Mouse (Mus musculus) intestine, embryonic 15.5 days (tissue): ENCODE measurements around the gene Tomm5. TPM values are rescaled to one million over a fixed set of nuclear protein-coding genes. Genes with fewer than 3 reads are reported as not detected.
"Not testable (repeated sequence)": the region's sequence is repeated elsewhere in the genome, so short reads cannot be mapped to it uniquely, and the experiment has no call there.

ENCODE experiments used
- ATAC-seq: fragments of 200-750 bp; cut with Nextera tagmentation; 2 replicates; pipeline ENCODE4 v1.8.0; 2017; ENCODE audit warnings: moderate TSS enrichment, moderate library complexity
- H3K27ac ChIP-seq: fragments of 300-500 bp; sonication (generic); 2 replicates; pipeline ENCODE4 v1.5.1; 2015; ENCODE audit warnings: mild to moderate bottlenecking, inconsistent platforms
- H3K27me3 ChIP-seq: fragments of 300-500 bp; sonication (generic); replicated peaks from 2 replicates; pipeline ENCODE4 v1.6.1; 2015; ENCODE audit warnings: inconsistent platforms
- H3K36me3 ChIP-seq: fragments of 300-500 bp; sonication (generic); 2 replicates; pipeline ENCODE4 v1.6.1; 2015; ENCODE audit warnings: inconsistent platforms
- H3K4me1 ChIP-seq: fragments of 300-500 bp; sonication (generic); replicated peaks from 2 replicates; pipeline ENCODE4 v1.6.1; 2015; ENCODE audit warnings: inconsistent platforms
- H3K4me2 ChIP-seq: fragments of 300-500 bp; sonication (generic); replicated peaks from 2 replicates; pipeline ENCODE4 v1.6.1; 2015; ENCODE audit warnings: mild to moderate bottlenecking, inconsistent platforms
- H3K4me3 ChIP-seq: fragments of 300-500 bp; sonication (generic); replicated peaks from 2 replicates; pipeline ENCODE4 v1.5.1; 2015; ENCODE audit warnings: inconsistent platforms
- H3K9ac ChIP-seq: fragments of 300-500 bp; sonication (generic); 2 replicates; pipeline ENCODE4 v1.6.1; 2015; ENCODE audit warnings: inconsistent platforms
- H3K9me3 ChIP-seq: fragments of 300-500 bp; sonication (generic); 2 replicates; pipeline ENCODE4 v1.6.1; 2016; ENCODE audit warnings: inconsistent platforms
- WGBS: fragments of 180-500 bp; shearing (Covaris S2); methylation state at CpG from one replicate; pipeline ENCODE4 v1.1.7; 2015; 5-methylcytosine and 5-hydroxymethylcytosine counted together
- polyA plus RNA-seq: library from polyadenylated mRNA; unstranded; fragments of >200 nt; fragmentation: Nextera tagmentation; extraction: Ambion mirVana; gene quantifications from 2 replicates; pipeline ENCODE4 v1.2.1, GENCODE M21; 2015

The Tomm5 gene
- polyA plus RNA-seq, 1 experiment from 2014 or later = 433 TPM

DNA sequence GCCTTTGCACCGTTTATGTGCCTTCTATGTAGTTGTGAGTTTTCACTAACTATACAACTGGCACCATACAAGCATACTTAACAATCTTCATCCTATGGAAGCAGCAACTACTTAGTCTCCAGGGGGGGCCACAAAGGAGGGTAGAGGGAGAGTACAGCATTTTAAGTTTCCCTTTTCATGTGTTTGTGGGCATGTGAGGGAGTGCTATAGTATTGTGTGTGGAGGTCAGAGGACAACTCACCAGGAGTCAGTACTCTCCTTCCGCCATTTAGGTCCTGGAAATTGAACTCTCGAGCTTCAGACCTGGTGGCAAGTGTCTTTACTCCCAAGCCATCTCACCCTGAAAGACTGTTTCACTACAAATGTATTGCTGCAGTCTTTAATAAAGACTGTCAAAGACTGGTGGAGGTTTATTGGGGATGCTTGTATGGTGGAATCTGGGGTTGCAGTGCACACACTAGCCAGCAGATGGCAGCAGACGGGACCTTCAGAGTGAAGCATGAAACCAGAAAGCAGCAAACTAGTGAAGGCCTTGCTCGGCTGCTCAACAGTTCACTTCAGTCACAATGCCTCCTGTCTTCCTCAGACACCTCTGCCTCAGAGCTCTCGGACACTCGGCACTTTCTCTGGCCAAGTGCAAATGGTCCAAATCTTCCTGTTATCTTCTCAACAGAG, 10.6 kb downstream of the Tomm5 start:
- H3K4me2 ChIP-seq = no peak overlapping the region
- H3K4me1 ChIP-seq = no peaks in the 10 kb centered on the region
- H3K27ac ChIP-seq = no peak overlapping the region
- ATAC-seq = 0 out of 2 replicates have a peak, but pooled peaks have one; percentile 6
- no peak overlapping the region for H3K4me3 ChIP-seq
- 26% methylated on average over 7 of the region's 7 CpGs for WGBS
- H3K9ac ChIP-seq = no peak overlapping the region
- H3K36me3 ChIP-seq = no peaks in the 10 kb centered on the region
- H3K9me3 ChIP-seq = no peaks in the 10 kb centered on the region
- no peaks in the 10 kb centered on the region for H3K27me3 ChIP-seq

DNA sequence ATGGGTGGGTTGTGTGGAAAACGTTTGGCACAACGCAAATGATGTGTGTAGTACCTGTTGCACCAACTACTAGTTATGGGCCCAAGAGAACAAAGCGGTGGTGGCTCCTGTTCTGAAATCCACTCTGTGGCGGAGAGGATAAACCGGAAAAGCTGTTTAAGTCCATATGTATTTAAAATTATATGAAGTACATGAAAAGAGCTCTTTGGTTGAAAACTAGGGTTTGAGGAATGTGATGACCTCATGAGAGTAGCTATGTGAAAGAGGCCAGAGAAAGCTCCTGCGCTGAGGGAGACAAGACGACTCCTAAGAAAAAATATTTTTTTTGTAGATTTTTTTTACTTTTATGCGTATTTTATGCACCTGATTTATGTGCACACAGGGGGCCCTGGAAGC, 23.0 kb downstream of the Tomm5 start:
- H3K4me1 ChIP-seq = peaks cover 10% of the 10 kb centered on the region; the same call in 1 of the 2 replicates
- peak overlapping the region; percentile 77 for H3K4me2 ChIP-seq
- H3K9me3 ChIP-seq = no peaks in the 10 kb centered on the region
- H3K4me3 ChIP-seq = peak overlapping the region; percentile 87
- H3K27me3 ChIP-seq = no peaks in the 10 kb centered on the region; the same call in 1 of the 2 replicates
- WGBS = 32% methylated on average over 8 of the region's 8 CpGs
- H3K27ac ChIP-seq = peak overlapping the region; percentile 52
- peak; percentile 21 for ATAC-seq
- H3K36me3 ChIP-seq = no peaks in the 10 kb centered on the region
- H3K9ac ChIP-seq = no peak overlapping the region

GRCm38 (mm10) chr4:45084021-45084894, 23.7 kb downstream of the Tomm5 start, which contains the start of gene Fbxo10:
Gene Fbxo10, minus strand, starts transcription at chr4:45084604.
- no peaks in the 10 kb centered on the region for H3K36me3 ChIP-seq
- peak within 1 kb of the TSS; percentile 93 for H3K9ac ChIP-seq
- peak; percentile 97 for ATAC-seq
- H3K27ac ChIP-seq = peak within 1 kb of the TSS; percentile 72
- H3K4me3 ChIP-seq = peak within 1 kb of the TSS; percentile 87
- under 1% methylated on average over 74 of the region's 77 CpGs for WGBS
- peaks cover 10% of the 10 kb centered on the region; the same call in 1 of the 2 replicates for H3K4me1 ChIP-seq
- no peaks in the 10 kb centered on the region for H3K9me3 ChIP-seq
- no peaks in the 10 kb centered on the region; the same call in 1 of the 2 replicates for H3K27me3 ChIP-seq
- peak within 1 kb of the TSS; percentile 77 for H3K4me2 ChIP-seq

GRCm38 (mm10) chr4:45083487-45083886, 24.4 kb downstream of the Tomm5 start:
- peak overlapping the region; percentile 93; the same call in 1 of the 2 replicates for H3K9ac ChIP-seq

DNA sequence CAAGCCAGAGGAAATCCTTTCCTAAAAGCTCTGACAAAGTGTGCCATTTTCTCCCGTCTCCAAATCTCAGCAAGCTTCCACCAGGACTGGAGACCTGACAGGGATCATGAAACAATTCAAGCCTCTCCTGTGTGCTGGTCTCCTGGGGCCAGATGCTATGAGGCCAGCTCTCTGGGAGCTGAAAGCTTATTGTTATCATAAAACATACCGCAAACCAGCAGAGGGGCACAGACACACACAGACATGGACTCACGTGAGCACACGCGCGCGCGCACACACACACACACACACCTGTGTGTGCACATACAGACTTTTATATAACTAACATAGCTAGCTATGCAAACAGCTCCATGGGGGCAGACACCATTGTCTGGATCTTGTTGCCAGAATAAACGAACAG, 25.0 kb downstream of the Tomm5 start:
- WGBS = 69% methylated on average over 9 of the region's 9 CpGs
- Histone ChIP-seq H3K9ac (no peak overlapping the region), H3K4me1 (peaks cover 10% of the 10 kb centered on the region; the same call in 1 of the 2 replicates), H3K27me3 (no peaks in the 10 kb centered on the region), H3K4me2 (peak overlapping the region; percentile 77), H3K9me3 (no peaks in the 10 kb centered on the region), H3K36me3 (no peaks in the 10 kb centered on the region), H3K4me3 (no peak overlapping the region), H3K27ac (no peak overlapping the region)
- ATAC-seq = no peak

More at GRCm38 (mm10) chr4:45083487-45083886, 24.4 kb downstream of the Tomm5 start:
- H3K27ac ChIP-seq = no peak overlapping the region
- no peaks in the 10 kb centered on the region for H3K36me3 ChIP-seq
- no peaks in the 10 kb centered on the region; the same call in 1 of the 2 replicates for H3K27me3 ChIP-seq
- peaks cover 10% of the 10 kb centered on the region; the same call in 1 of the 2 replicates for H3K4me1 ChIP-seq
- WGBS = 5% methylated on average over 8 of the region's 8 CpGs
- H3K9me3 ChIP-seq = no peaks in the 10 kb centered on the region
- H3K4me3 ChIP-seq = peak overlapping the region; percentile 87
- peak overlapping the region; percentile 77 for H3K4me2 ChIP-seq
- ATAC-seq = no peak

GRCm38 (mm10) chr4:45081041-45081440, 26.9 kb downstream of the Tomm5 start:
- 79% methylated on average over 4 of the region's 4 CpGs for WGBS

DNA sequence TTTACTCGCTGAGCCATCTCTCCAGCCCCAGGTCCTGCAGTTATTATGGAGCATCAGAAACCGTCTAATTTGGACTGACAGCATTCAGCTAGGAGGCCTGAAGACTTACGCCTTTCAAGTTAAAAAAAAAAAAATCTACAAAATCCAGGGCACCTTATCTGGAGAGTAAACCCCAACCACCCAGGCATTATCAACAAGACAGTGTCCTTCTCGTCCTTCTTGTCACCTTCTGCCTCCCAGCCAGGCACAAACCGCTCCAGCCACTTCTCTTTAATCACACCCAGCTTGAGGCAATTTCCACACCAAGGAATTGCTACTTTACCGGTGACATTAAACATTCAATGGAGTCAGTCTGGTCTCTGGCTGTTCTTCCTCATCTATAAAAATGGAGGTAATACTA, 34.4 kb downstream of the Tomm5 start:
- no peak overlapping the region for H3K4me3 ChIP-seq
- no peaks in the 10 kb centered on the region for H3K4me1 ChIP-seq
- no peaks in the 10 kb centered on the region for H3K9me3 ChIP-seq
- no peak overlapping the region for H3K27ac ChIP-seq
- 77% methylated on average over 6 of the region's 6 CpGs for WGBS
- H3K9ac ChIP-seq = no peak overlapping the region
- no peaks in the 10 kb centered on the region for H3K36me3 ChIP-seq
- H3K4me2 ChIP-seq = no peak overlapping the region
- H3K27me3 ChIP-seq = no peaks in the 10 kb centered on the region
- no peak for ATAC-seq

More at GRCm38 (mm10) chr4:45081041-45081440, 26.9 kb downstream of the Tomm5 start:
- H3K9me3 ChIP-seq, H3K4me1 ChIP-seq, H3K9ac ChIP-seq, ATAC-seq, H3K27ac ChIP-seq, H3K4me2 ChIP-seq, H3K4me3 ChIP-seq, H3K36me3 ChIP-seq, H3K27me3 ChIP-seq: not testable (repeated sequence)

GRCm38 (mm10) chr4:45072261-45072973, 35.5 kb downstream of the Tomm5 start:
- ATAC-seq = no peak
- no peak overlapping the region for H3K4me3 ChIP-seq
- no peaks in the 10 kb centered on the region for H3K27me3 ChIP-seq
- 52% methylated on average over 15 of the region's 15 CpGs for WGBS
- H3K36me3 ChIP-seq = no peaks in the 10 kb centered on the region
- no peak overlapping the region for H3K9ac ChIP-seq
- no peak overlapping the region for H3K27ac ChIP-seq
- H3K9me3 ChIP-seq = no peaks in the 10 kb centered on the region
- H3K4me1 ChIP-seq = no peaks in the 10 kb centered on the region
- no peak overlapping the region for H3K4me2 ChIP-seq

DNA sequence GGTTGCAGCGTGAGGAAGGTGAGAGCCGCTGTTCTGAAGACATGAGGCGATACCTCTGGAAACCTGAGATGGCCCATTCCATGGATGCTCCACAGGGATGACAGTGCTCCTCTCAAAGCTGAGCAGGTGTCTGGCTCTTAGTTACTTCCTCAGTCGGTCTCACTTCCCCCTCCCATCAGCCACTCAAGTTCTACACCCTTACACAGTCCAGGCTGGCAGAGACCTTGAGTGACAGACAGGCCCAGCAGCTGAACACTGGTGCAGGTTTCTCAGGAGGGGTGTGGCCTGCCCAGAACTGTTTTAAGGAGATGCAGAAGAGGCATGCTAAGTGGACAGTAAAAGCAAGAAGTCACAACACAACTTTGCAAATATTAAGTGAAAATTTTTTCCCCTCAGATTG, 40.2 kb downstream of the Tomm5 start:
- H3K9me3 ChIP-seq = no peaks in the 10 kb centered on the region
- no peak overlapping the region for H3K27ac ChIP-seq
- no peak overlapping the region for H3K4me3 ChIP-seq
- no peak overlapping the region for H3K4me2 ChIP-seq
- H3K9ac ChIP-seq = no peak overlapping the region
- ATAC-seq = no peak
- 82% methylated on average over 4 of the region's 4 CpGs for WGBS
- no peaks in the 10 kb centered on the region for H3K27me3 ChIP-seq
- H3K4me1 ChIP-seq = no peaks in the 10 kb centered on the region
- no peaks in the 10 kb centered on the region for H3K36me3 ChIP-seq

DNA sequence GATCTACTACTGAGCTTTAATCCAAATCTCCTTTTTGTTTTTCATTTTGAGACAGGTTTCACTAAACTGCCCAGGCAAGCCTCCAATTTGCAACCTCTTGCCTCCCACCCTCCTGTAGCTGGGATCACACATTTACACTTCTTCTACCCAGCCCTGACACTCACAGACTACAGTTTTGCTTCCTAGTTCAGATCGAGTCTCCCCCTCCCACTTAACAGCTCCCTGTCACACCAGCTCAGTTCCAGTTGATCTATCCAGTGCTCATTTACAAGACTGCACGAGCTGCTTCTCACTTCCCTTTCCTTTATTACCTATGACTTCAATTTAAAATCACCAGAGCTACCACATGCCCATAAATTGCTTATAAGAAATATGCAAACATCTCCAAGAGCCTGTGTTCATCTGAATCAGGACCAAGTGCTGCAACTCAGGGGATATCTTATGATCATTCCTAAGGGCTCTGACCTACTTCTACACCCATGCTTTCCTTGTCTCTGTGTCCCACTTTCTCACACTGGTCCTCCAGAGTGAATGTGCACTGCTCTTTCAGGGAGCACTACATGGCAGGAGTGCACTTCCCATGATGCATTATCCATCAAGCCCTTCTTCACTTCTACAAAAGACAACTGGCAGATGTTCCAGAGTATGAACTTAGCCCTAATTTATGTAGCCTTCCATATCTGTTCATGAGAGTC, 41.7 kb downstream of the Tomm5 start:
- Histone ChIP-seq H3K4me1 (no peaks in the 10 kb centered on the region), H3K27me3 (no peaks in the 10 kb centered on the region), H3K4me2 (no peak overlapping the region), H3K36me3 (0 out of 2 replicates have a peak, but pooled peaks cover 4% of the 10 kb centered on the region), H3K27ac (no peak overlapping the region), H3K4me3 (no peak overlapping the region), H3K9ac (no peak overlapping the region), H3K9me3 (no peaks in the 10 kb centered on the region)
- ATAC-seq = no peak
- whole genome bisulfite sequencing = 49% methylated on average over 2 of the region's 2 CpGs

DNA sequence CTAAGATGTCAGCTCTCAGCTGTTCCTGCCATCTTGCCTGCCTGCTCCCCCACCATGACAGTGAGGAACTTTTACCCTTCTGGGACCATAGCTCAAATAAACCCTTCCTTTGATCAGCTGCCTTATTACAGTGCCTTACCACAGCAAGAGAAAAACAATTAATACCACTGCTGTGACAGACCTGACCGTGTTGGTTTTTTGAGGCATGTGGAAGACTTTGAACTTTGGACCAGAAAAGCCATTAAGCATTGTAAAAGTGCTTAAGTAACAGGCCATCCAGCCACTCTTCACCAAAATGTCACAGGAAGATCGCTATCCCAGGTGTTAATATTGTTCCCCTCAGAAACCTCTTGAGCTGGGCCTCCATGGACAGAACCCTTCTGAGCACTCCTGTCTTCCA, 43.3 kb downstream of the Tomm5 start:
- peak; percentile 70 for ATAC-seq
- Histone ChIP-seq H3K9ac (no peak overlapping the region), H3K36me3 (0 out of 2 replicates have a peak, but pooled peaks cover 4% of the 10 kb centered on the region), H3K27ac (no peak overlapping the region), H3K4me1 (no peaks in the 10 kb centered on the region), H3K4me3 (no peak overlapping the region), H3K4me2 (no peak overlapping the region), H3K27me3 (no peaks in the 10 kb centered on the region), H3K9me3 (no peaks in the 10 kb centered on the region)
- 65% methylated on average over 2 of the region's 2 CpGs for WGBS
